Mouse (Mus musculus): Measurements from ENCODE around the gene Ccdc120. TPM values are rescaled to one million over a fixed set of nuclear protein-coding genes. Genes with fewer than 3 reads are reported as not detected.
"Not testable (repeated sequence)": the region's sequence is repeated elsewhere in the genome, so short reads cannot be mapped to it uniquely, and the experiment has no call there.

Ccdc120 gene
- polyA plus RNA-seq, 1 experiment: 23.7 TPM

DNA sequence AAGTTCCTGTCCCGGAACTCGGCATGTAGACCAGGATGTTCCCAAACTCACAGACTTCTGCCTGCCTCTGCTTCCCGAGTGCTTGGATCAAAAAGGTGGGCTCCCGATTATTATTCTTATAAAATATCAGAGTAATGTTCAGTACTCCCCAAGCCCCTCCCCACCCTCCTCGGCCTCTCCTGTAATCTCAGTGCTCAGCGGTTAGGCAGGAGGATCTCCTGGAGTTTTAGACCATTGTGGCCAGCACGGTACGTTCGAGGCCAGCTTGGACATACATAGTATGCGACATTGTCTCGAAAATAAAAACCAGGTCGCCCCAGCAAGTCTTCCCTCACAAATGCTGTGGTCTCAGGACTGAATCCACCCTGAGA, 37.0 kb downstream of the Ccdc120 start:
- not testable (repeated sequence) for DNase-seq (ENCODE audit: extremely low spot score in 1 of 2, low spot score in 1 of 2)

- DNase-seq (ENCODE audit: extremely low spot score in 1 of 2, low spot score in 1 of 2): peak; percentile 85 to 89
Observed at GRCm38 (mm10) chrX:7696954-7697381, 53.7 kb downstream of the Ccdc120 start, which contains the start of gene Gpkow. Gpkow (plus strand) TSS chrX:7697131.

DNA sequence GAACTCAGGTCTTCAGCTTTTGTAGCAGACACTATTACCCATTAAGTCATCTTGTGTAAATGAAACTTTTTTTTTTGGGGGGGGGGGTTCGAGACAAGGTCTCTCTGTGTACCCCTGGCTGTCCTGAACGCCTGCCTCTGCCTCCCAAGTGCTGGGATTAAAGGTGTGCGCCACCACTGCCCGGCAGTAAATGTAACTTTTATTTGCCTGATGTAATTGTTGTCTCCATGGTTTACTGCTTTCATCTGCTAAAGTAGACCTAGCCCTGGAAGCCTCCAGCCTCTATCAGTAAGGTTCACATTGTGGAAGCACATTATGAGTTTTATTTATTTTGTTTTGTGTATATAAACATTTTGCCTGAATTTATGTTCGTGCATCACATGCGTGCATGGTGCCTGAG, 54.2 kb downstream of the Ccdc120 start:
- DNase-seq (ENCODE audit: extremely low spot score in 1 of 2, low spot score in 1 of 2): no peak

GRCm38 (mm10) chrX:7692862-7693261, 57.8 kb downstream of the Ccdc120 start:
- DNase-seq (ENCODE audit: extremely low spot score in 1 of 2, low spot score in 1 of 2): no peak

- DNase-seq (ENCODE audit: extremely low spot score in 1 of 2, low spot score in 1 of 2): no peak
Observed at GRCm38 (mm10) chrX:7690486-7690885, 60.2 kb downstream of the Ccdc120 start.

DNA sequence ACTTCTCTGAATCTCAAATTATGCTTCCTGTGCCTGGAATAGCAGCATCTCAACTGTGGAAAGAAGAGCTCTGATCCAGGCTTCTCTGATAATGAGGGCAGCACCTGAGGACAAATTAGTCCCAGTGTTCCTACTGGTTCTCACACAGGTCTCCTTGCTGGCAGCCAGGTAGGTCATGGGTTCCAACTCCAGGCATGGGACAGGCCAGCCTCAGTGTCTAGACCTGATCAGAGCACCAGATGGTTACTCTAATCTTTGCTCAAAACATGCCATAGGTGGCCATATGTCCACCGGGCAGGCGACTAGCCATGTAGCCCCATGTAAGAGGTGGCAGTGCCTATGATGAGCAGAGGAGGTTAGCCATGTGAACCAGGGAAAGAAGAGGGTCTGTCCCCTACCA, 62.4 kb downstream of the Ccdc120 start:
- no peak for DNase-seq (ENCODE audit: extremely low spot score in 1 of 2, low spot score in 1 of 2)

Other genes starting within 250 kb of the Ccdc120 start
- gene Foxp3, start 177.3 kb downstream of the Ccdc120 start, polyA plus RNA-seq (2012; rRNA removed): 0.08 and 0.17 TPM in 2 replicates
- gene Ppp1r3f, start 176.6 kb downstream of the Ccdc120 start, polyA plus RNA-seq (2012; rRNA removed): 13.9 and 14.8 TPM in 2 replicates
- gene Ccdc22, start 145.4 kb downstream of the Ccdc120 start, polyA plus RNA-seq (2012; rRNA removed): 31.1 and 32.6 TPM in 2 replicates
- 0.19 and 0.22 TPM in 2 replicates for gene Cacna1f, start 143.8 kb downstream of the Ccdc120 start, polyA plus RNA-seq (2012; rRNA removed)
- gene Syp, start 112.4 kb downstream of the Ccdc120 start, polyA plus RNA-seq (2012; rRNA removed): 961 and 980 TPM in 2 replicates
- 2.3 and 2.4 TPM in 2 replicates for gene Prickle3, start 93.6 kb downstream of the Ccdc120 start, polyA plus RNA-seq (2012; rRNA removed)
- gene Plp2, start 79.5 kb downstream of the Ccdc120 start, polyA plus RNA-seq (2012; rRNA removed): 14.6 and 15.6 TPM in 2 replicates
- gene Magix, start 69.7 kb downstream of the Ccdc120 start, polyA plus RNA-seq (2012; rRNA removed): 0.90 and 1.2 TPM in 2 replicates
- 26.2 and 32.7 TPM in 2 replicates for gene Gpkow, start 53.8 kb downstream of the Ccdc120 start, polyA plus RNA-seq (2012; rRNA removed)
- 75.0 and 77.0 TPM in 2 replicates for gene Wdr45, start 36.6 kb downstream of the Ccdc120 start, polyA plus RNA-seq (2012; rRNA removed)
- gene Gm45208, start 28.7 kb downstream of the Ccdc120 start, polyA plus RNA-seq (2012; rRNA removed): 0.18 and 0.55 TPM in 2 replicates
- 118 and 124 TPM in 2 replicates for gene Praf2, start 22.5 kb downstream of the Ccdc120 start, polyA plus RNA-seq (2012; rRNA removed)
- 23.8 and 25.1 TPM in 2 replicates for gene Tfe3, start 11.7 kb upstream of the Ccdc120 start, polyA plus RNA-seq (2012; rRNA removed)
- 112 and 118 TPM in 2 replicates for gene Gripap1, start 38.9 kb upstream of the Ccdc120 start, polyA plus RNA-seq (2012; rRNA removed)
- 7.4 and 7.8 TPM in 2 replicates for gene Kcnd1, start 71.4 kb upstream of the Ccdc120 start, polyA plus RNA-seq (2012; rRNA removed)
- 51.9 and 58.0 TPM in 2 replicates for gene Otud5, start 90.5 kb upstream of the Ccdc120 start, polyA plus RNA-seq (2012; rRNA removed)
- 50.5 and 54.6 TPM in 2 replicates for gene Pim2, start 127.4 kb upstream of the Ccdc120 start, polyA plus RNA-seq (2012; rRNA removed)
- 44.6 and 51.1 TPM in 2 replicates for gene Slc35a2, start 133.1 kb upstream of the Ccdc120 start, polyA plus RNA-seq (2012; rRNA removed)
- gene Pqbp1, start 148.4 kb upstream of the Ccdc120 start, polyA plus RNA-seq (2012; rRNA removed): 188 and 192 TPM in 2 replicates
- 17.8 and 20.3 TPM in 2 replicates for gene Timm17b, start 148.5 kb upstream of the Ccdc120 start, polyA plus RNA-seq (2012; rRNA removed)
- not detected in 2 replicates for gene Gm10491, start 156.9 kb upstream of the Ccdc120 start, polyA plus RNA-seq (2012; rRNA removed)
- not detected in 2 replicates for gene Gm10490, start 158.6 kb upstream of the Ccdc120 start, polyA plus RNA-seq (2012; rRNA removed)
- gene Pcsk1n, start 168.9 kb upstream of the Ccdc120 start, polyA plus RNA-seq (2012; rRNA removed): 456 and 602 TPM in 2 replicates
- gene Eras, start 177.7 kb upstream of the Ccdc120 start, polyA plus RNA-seq (2012; rRNA removed): 0.10 TPM in 1 of 2 replicates, not detected in the other
- gene Hdac6, start 197.0 kb upstream of the Ccdc120 start, polyA plus RNA-seq (2012; rRNA removed): 71.9 and 81.8 TPM in 2 replicates
- gene Gata1, start 227.2 kb upstream of the Ccdc120 start, polyA plus RNA-seq (2012; rRNA removed): not detected in 2 replicates